Mouse (Mus musculus): Measurements from ENCODE around the gene Cdh6. TPM values are rescaled to one million over a fixed set of nuclear protein-coding genes. Genes with fewer than 3 reads are reported as not detected.

Cdh6 gene
- total RNA-seq, 4 experiments from 2014 or later = 17.0 to 21.4 (median 19.0) TPM

DNA sequence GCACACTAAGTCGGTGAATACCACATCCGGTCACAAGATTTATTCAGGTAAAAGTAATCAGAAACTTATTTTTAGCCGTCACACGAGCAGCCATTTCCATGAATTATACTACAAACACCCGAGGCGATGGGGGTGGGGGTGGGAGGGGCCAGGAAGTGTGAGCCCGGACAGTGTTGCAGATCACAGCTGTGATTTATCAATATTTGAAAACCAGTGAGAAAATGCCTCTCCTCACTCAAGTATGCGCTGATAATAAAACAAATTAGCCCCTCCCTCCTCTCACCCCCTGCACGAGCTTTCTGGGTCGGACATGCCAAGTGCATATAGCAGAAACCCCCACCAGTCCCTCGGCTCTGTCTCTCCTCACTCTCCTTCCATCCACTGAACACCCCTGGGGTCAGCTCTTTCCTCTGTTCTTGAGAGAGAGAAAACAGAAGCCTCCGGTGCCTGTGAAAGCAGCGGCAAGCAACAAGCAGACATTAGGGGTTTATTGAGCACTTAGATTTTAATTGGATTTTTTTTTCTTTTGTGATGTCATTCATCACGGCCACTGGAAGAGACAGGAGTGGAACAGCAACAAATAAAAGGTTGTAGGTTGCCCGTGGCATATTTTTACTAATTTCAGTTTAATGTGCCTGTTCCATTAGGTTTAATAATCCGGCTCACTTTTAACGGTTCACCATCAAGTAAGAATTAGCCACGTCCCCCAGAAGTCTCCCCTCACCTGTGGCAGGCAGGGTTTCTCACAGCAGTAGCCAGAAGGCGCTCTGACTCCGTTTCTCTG is 105.9 kb downstream of the Cdh6 start:
- DNase-seq (ENCODE audit: low spot score in 2 of 2) = no peak

DNA sequence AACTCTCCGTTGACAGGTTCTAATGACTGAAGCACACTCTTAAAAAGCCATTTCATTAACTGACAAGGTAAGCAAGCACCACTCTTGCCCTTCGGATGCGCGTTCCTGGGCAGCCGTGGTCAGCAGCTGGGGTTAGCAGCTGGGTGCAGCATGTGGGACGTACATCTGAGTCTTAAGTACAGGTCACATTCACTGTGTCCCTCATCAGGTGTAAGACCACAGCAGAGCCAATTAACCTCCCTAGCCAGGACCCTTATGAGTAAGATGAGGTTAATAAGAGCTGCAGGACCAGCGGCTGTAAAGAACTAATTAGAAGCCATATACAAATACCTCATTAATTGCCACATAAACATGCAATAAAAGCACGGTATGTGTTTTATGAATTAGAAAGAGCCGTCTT is 106.7 kb downstream of the Cdh6 start:
- no peak for DNase-seq (ENCODE audit: low spot score in 2 of 2)

DNA sequence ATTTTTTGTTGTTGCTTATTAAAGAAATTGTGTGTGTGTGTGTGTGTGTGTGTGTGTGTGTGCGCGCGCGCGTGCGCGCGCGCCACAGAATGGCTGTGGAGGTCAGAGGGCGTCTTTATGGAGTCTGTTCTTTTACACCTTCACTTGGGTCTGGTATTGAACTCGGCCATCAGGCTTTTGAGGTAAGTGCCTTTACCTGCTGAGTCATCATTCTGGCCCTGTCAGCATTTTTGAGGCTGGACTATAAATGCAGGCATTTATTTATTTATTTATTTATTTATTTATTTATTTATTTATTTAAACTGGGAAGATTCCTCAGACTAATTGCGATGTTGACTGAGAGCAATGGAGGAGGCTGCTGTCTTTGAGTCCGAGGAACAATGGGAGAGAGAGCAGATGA is 109.8 kb downstream of the Cdh6 start:
- DNase-seq (ENCODE audit: low spot score in 2 of 2) = no peak

DNA sequence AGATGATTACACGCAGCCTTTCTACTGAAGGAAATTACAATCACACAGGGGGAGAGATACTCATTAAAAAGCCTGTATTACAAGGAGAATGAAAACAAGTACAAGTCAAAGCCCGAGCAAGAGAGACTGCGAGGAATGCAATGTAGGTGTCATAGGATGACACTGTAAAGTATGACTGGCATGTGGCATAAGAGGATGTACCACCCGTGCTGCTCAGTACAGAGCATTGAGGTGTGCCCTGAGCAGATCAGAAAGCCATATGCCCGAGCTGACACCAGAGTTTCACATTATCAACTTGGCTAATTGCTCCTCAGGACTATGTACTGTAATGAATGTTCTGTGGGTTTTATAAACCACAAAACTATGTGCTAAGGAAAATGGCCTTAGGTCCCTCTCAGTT is 115.7 kb downstream of the Cdh6 start:
- no peak for DNase-seq (ENCODE audit: low spot score in 2 of 2)

DNA sequence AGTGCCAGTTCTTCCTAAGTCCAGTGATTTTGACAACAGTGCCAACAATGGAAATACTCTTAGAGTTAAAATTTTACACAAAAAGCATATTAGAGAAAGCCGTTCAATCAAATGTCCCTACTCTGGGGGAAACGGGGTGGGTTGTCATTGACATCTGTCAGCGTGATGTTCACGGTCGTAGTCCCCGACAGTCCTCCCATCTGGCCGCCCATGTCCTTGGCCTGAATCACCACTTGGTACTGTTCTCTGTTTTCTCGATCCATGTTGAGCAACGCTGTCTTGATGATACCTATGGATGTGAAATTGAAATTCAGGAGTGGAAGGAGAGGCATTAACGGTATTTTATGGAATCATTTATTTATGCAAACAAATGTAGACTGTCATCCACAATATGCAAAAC is 116.2 kb downstream of the Cdh6 start:
- DNase-seq (ENCODE audit: low spot score in 2 of 2) = no peak

DNA sequence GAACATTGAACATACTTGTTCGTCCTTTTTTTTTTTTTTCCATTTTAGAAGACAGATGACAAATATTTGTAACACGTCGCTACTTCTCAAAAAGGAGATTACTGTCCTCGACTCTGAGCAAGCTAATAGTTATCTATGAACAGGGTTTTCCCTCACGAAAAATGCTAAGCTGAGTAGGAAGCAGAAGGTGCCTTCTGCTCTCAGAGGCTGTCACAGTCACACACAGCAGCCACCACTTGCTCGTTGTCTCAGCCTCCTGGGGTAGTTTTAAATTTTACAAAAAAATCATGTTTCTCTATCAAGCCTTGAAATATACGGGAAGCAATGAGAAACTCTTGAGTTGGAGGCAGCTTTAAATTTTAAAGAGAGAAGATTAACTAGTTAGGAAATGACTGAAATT is 125.6 kb downstream of the Cdh6 start:
- no peak for DNase-seq (ENCODE audit: low spot score in 2 of 2)

DNA sequence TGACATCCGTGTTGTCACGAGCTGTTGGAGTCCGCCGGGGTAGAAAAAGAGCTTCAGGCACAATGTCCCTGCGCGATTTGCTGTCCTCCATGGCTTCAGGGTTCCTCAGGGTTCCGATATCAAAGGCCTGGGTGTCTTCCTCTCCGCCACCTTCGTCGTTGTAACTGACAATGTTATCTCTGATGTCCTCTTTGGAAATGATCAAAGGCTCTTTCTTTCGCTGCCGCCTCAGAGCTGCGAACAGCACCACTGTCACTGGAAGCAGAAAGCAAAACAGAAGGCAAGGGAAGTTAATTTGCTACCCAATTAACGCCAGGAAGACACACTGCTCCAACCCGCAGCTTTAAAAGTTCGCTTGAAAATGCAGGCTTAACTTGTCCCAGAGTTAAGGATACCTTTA is 139.0 kb downstream of the Cdh6 start:
- no peak for DNase-seq (ENCODE audit: low spot score in 2 of 2)

DNA sequence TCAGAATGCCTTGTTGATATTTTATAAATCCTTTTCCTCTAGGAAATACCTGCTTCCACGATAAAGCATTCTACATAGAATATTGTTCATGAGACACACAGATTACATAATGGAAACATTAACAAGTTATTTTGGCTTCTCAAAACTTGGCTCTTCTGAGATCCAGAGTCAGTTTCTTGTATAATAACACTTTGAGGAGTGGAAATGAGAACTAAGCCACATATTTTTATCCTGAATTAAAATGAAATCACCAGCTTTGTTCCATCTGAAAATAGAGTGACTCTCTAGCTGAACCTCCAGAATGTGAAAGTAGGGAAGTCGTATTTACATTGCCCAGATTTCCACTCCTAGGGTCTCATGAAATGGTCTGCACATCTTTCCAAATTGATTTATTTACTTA is 142.8 kb downstream of the Cdh6 start:
- no peak for DNase-seq (ENCODE audit: low spot score in 2 of 2)

DNA sequence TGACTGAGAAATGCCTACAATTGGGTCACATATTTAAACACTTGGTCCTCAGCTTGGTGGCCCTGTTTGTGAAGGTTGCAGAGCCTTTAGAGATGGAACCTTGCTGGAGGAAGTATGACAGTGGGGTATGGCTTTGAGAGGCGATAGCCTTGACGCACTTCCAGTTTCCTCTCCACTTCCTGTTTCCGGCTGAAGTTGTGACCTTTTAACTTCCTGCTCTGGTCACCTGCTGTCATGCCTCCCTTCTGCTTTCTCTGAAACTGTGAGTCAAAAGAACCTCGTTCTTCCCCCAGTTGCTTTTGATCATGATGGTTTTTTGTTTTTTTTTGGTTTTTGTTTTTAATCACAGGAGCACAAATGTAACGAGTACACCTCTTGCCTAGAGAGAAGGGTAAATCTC is 146.0 kb downstream of the Cdh6 start:
- no peak for DNase-seq (ENCODE audit: low spot score in 2 of 2)

DNA sequence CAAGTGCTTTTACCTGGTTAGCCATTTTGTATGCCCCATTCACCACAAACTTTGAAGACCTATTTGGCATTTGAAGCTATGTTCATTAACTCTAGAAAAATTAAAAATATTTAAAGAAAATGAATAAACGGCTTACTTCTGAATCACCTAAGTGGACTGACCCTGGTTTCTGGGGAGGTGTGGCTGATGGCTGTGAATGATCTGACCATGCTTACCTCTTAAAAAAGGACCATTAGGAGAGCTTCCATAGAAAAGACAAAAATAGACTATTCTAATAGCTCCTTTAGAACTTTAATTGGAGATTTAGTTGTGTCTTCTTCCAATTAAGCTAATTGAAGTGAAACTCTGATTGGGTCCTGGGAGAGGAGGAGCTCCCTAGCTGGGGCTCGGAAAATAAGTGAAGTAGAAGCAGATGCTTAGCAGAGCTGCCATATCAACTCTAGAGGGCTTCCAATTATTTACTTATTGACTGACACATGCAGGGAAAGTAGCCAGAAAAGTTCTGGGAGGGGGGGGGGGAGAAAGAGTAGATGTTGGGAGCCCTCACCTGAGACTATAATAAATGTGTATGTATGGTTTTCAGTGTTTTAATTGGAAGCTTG is 156.6 kb downstream of the Cdh6 start:
- DNase-seq (ENCODE audit: low spot score in 2 of 2) = no peak

DNA sequence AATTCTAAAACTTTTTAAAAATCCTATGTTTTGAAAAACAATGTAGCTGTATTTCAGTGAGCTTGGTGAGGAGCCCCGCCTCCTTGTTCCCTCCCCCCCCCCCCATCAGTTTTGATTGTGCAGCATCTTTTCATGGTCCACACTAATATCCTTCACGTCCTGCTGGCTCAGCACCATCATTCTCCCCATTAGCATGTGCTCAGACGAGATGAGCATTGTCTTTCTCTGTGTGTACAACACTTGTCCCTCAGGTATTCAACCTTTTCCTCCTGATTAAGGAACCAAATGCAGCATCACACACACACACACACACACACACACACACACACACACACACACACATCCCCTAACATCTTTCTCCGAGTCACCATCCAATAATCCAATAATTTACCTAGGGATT is 164.7 kb downstream of the Cdh6 start:
- no peak for DNase-seq (ENCODE audit: low spot score in 2 of 2)

DNA sequence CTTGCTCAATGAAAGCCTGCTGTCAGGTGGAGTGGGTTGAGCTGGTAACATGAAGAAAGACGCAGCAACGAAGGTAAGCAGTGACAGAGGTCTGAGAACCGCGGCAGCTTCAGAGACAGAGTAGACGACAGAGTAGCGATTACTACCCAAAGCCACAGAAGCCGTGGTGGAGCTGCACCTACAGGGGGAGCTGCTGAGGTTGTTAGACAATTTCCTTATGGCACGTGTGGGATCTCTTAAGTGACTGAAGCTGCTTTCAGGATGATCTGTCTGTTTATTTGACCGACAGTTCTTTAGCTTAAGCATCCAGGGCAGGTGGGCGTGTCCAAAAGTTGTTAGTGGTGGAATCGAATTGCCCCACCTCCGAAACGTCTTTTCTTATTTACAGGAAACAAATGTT is 167.5 kb downstream of the Cdh6 start:
- no peak for DNase-seq (ENCODE audit: low spot score in 2 of 2)

DNA sequence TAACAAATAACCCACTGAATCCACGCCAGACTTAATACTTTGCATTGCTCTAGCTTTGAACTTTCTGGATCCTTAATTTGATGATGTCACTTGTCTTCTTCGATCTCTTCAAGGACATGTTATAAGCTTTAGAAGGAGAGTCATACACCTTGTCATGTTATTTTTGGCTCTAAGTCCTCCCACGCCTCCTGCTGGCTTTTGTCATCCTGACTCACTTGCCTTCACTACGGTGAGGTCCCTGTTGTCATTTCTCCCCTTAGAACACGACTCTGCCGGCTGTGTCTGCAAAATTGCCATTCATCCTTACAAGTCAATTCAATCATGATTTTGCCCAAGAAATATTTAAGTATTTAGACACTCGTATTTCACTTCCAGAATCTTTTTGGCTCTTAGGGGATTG is 171.9 kb downstream of the Cdh6 start:
- peak in 1 of 2 experiments; percentile 8 for DNase-seq (ENCODE audit: low spot score in 2 of 2)

DNA sequence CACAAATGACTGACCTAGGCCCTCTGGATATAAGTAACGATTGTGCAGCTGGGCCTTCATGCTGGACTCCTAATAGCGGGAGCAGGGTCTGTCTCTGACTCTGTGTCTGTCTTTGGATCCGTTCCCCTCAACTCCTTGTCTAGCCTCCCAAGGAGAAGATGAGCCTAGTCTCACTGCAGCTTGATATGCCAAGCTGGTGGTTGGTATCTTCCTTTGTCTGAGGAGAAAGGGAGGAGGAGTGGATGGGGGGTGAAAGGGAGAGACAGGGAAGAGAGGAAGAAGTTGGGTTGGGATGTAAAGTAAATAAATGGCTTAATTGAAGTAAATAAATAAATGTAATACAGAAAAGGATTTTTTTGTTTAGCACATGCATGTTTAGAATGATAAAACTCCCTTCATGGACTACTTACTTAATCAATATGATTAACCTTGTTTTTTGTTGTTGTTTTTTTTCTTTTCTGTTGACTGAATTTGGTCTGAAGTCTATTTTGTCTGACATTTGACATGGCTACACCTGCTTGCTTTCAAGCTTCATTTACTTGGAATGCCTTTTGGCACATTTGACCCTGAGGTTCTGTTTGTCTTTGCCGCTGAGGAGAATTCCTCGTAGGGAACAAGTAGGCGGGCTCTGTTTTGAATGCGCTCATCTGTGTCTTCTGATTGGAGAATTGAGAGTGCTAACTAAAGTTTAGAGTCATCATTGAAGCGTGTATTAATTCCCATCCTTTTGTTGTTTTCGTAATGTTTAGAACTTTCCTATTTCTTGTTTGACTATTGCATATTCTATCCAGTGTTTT is 178.7 kb downstream of the Cdh6 start:
- DNase-seq (ENCODE audit: low spot score in 2 of 2) = no peak

All from left cerebral cortex, adult 8-10 months (tissue).